Mouse (Mus musculus): ENCODE results near the gene Grip2.

Grip2 gene

GRCm38 (mm10) chr6:91795640-91796039 is 31.4 kb downstream of the Grip2 start:
- no peak for DNase-seq

- no peak for DNase-seq
These were observed 38.7 kb downstream of the Grip2 start for GRCm38 (mm10) chr6:91788311-91788798.

- no peak for DNase-seq
These were observed 42.0 kb downstream of the Grip2 start for GRCm38 (mm10) chr6:91785018-91785417.

DNA sequence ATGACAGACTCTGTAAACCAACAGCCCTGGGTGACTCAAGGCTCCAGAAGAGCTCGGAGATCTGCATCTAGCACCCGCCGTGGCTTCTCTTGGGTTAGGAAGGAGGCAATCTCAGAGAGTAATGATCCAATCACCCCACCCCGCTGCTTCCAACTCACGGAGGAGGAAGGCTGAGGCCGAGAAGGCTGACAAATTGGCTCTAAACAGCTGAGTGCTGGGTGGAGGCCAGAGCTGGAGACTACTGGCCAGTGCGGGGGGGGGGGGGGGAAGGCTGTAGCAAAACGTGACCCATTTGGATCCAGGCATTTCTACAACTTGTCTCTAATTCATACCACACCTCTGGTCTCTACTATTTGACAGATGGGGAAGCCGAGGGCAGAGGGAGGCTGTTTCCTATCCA is 47.8 kb downstream of the Grip2 start:
- peak; percentile 20 for DNase-seq

DNA sequence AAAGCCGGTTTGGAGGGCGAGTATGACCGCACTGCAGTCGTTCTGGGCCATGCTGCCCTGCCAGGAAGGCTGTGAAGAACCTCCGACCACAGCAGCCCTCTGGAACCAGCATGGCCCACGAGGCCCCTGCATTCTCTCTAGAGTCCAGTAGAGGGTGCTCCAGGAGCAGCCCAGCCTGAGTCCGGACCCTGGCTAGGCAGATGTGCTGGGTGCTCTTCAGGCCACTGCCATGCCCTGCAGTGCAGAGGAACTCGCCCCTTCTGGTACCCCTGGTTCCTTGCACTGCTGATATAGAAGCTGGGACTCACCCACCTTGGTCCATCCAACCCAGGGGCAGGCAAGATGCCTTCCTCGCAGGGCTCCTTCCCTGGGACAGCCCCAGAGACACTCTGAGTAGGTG is 50.5 kb downstream of the Grip2 start:
- peak; percentile 74 for DNase-seq

GRCm38 (mm10) chr6:91773951-91774350 is 53.1 kb downstream of the Grip2 start:
- no peak for DNase-seq

GRCm38 (mm10) chr6:91767550-91767949 is 59.5 kb downstream of the Grip2 start:
- DNase-seq = no peak

GRCm38 (mm10) chr6:91762051-91762742 is 64.9 kb downstream of the Grip2 start:
- no peak for DNase-seq

- no peak for DNase-seq
These were observed 72.2 kb downstream of the Grip2 start for GRCm38 (mm10) chr6:91754845-91755244.

DNA sequence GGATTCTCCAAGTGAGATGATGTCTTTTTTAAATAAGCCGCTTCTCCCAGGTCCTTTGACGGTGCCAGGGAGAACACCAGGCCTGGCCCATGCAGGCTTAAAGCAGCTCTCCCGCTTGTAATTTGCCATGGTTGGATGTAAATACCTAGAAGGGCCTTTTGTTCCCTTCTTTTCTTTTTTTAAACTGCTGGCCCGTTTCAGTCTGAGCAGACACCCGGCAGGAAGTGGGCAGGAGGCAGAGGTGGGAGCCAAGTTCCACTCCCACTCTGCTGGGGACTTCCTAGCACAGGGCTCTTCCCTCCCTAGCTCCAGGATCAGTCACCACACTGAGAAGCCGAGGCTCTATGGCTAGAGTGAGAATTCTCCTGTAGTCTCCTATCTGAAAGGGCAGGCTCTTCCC is 73.0 kb downstream of the Grip2 start:
- no peak for DNase-seq

- DNase-seq = peak; percentile 24
These were observed 74.2 kb downstream of the Grip2 start for GRCm38 (mm10) chr6:91752884-91753283.

GRCm38 (mm10) chr6:91750976-91751375 is 76.1 kb downstream of the Grip2 start:
- peak; percentile 39 for DNase-seq

GRCm38 (mm10) chr6:91746776-91747175 is 80.3 kb downstream of the Grip2 start:
- no peak for DNase-seq

GRCm38 (mm10) chr6:91745947-91746582 is 81.0 kb downstream of the Grip2 start:
- DNase-seq = no peak

DNA sequence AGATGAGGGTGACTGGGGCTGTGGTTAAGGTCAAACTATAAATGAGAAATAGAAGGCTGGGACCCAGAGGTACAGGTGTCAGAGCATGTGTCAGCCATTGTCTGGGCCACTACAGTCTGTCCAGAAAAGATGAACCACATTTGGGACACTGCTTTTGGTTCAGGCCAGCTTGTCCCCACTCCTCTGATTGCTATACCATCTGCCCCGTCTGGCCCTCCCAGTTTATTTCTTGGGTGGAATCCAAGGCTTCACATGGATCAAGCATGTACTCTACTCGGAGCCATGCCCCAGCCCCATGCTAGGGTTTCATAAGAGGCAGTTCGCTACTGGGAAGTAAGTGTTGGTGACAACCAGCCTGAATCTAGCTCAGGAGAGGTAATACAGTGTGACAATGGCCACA is 81.8 kb downstream of the Grip2 start:
- DNase-seq = no peak

DNA sequence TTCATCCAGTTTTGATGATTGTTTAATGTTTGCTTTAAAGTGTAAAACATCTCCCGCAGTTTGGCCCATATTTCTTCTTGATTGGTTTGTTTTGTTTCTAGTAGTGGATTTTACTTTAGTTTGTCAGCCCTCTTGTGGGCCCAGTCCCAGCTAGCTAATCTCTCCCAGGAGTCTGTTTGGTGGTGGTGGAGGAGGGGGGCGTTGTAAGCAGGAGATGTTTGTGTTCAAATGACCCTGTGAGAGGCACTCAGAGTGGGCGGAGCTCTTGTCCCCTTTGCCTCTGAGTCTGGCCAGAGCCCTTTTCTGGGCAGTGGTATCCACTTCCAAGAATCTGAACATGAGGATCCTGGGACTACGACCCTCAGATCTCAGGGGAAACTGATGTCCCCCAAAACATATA is 83.2 kb downstream of the Grip2 start:
- DNase-seq = no peak

- DNase-seq = no peak
These were observed 84.1 kb downstream of the Grip2 start for GRCm38 (mm10) chr6:91742995-91743394.

DNA sequence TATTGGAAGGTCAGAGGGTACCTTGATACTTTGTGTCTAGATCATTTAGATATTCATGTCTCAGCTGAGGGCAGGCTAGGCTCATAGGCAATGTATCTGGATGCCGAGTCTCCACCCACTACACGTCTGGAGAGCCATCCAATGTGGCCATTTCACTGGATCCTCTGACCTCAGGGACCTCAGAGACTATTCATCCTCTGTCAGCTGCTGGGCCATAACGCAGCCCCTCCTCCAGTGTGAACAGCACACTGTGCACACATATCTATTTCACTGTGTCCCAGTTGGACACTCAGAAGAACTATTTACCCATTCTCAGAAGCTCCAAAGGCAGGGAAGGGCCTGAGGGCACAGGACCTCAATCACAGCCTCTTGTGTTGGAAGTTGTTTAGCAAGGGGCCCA is 84.6 kb downstream of the Grip2 start:
- no peak for DNase-seq

GRCm38 (mm10) chr6:91741046-91741445 is 86.0 kb downstream of the Grip2 start:
- DNase-seq = peak; percentile 68

DNA sequence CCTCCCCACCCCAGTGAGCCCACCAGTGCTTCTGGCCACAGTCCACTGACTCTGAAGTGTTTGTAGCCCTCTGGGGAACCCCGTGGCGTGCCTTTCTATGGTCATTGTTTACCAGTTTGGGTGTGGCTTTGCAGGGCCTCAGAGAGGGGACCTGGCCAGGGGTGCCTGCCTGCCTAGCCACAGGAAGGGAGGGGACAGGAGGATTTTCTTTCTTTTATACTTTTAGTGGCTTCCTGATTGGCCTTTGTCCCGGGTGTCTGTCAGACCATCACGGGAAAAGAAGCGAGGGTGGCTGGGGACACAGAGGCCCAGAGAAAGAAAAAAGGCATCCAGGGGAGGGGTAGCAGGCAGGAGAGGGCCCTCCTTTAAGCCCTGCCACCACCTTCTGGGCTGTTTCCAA is 89.0 kb downstream of the Grip2 start:
- DNase-seq = peak; percentile 65

DNA sequence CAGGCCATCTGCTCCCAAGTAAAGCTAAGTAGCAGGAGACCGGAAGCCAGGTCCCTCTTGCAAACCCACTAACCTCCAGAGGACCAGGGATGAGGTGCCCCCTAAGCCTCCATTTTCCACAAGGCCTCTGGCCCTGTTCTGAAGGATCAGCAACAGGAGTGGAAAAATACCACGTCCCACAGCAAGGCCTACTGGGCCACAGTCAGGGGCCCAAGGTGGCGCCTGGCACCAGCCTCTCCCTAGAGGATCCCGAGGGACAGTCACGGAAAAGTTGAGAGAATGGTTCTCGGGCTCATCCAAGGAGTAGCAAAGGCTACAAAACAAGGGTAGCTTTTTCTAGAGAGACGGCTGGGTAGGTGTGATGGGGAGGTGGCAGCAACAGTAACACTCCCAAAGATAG is 89.6 kb downstream of the Grip2 start:
- DNase-seq = no peak

DNA sequence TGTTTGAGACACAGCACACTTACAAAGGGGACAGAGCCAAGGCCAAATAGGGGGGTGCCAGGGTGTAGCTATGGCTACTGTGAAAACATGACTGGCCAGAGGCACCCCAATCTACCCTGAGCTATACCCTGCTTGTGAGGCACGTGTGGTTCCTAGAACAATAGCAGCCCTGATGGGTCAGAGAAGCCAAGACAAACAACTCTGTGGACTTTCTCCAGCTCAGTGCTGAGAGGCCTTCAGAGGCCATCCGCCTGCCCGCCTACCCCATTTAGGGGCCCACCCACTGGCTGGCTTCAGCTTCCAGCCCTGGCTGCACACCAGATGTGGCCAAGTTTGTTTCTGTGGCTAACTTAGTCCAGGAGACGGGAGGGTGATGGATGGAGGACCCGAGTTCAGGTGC is 90.6 kb downstream of the Grip2 start:
- peak; percentile 87 for DNase-seq

DNA sequence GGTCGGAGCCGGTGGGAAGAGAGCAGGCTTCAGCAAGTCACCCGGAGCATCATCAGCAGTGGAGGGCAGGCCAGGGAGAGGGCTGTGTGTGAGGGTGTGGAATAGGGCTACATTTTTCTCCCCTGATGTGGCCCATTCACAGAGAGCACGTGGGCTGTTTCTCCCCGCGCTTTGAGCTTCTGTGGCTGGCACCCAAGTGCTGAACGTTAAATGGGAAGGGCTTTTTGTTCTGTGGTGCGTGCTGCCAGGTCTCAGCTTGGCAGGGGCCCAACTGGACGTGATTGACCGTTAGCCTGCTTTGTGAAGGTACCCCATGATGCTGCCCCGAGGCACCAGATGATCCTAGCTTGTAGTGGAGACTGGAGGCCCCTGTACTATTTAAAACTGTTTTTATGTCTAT is 94.9 kb downstream of the Grip2 start:
- DNase-seq = no peak

DNA sequence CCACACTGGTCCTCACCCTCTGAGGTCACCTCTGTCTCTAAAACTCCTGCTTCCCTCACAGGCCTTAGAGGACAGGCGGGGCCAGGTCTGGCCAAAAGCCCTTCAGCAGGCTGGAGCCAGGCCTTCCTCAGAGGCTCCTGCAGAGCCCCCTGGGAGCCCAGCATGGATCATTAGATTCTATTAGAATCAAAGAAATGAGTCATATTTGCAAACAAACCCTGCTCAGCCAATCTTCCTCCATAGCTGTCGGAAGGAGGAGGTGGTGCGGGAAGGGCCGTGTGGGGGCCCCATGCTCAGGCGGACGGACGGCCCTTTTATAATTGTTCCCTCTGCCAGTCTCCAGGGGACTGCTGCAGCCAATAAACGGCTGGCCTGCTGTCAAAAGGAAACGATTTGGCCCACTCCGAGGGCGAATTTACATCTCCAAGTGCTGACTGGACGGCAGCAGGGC is 97.3 kb downstream of the Grip2 start:
- DNase-seq = peak; percentile 90
